Mouse (Mus musculus) right cerebral cortex, postnatal 4 days (tissue): ENCODE measurements around the gene Cacna1c.
A peak's percentile ranks its signal among the peaks of the same experiment; 100 is the strongest.

ENCODE experiments used
- DNase-seq: peaks from one replicate; pipeline ENCODE4 v3.0.0-alpha.2; 2022

Gene Cacna1c

DNA sequence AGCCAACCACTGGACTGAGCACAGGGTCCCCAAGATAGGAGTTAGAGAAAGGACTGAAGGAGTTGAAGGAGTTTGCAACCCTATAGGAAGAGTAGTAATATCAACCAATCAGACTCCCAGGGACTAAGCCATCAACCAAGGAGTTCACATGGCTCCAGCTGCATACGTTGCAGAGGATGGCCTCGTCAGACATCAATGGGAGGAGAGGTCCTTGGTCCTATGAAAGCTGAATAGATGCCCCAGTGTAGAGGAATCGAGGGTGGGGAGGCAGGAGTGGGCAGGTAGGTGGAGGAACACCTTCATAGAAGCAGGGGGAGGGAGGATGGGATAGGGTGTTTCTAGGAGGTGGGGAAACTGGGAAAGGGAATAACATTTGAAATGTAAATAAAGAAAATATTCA, 8.7 kb upstream of the Cacna1c start:
- peak; percentile 1 for DNase-seq

GRCm38 (mm10) chr6:119204286-119204685, 8.1 kb upstream of the Cacna1c start:
- DNase-seq = peak; percentile 0

GRCm38 (mm10) chr6:119201575-119201974, 5.4 kb upstream of the Cacna1c start:
- no peak for DNase-seq

DNA sequence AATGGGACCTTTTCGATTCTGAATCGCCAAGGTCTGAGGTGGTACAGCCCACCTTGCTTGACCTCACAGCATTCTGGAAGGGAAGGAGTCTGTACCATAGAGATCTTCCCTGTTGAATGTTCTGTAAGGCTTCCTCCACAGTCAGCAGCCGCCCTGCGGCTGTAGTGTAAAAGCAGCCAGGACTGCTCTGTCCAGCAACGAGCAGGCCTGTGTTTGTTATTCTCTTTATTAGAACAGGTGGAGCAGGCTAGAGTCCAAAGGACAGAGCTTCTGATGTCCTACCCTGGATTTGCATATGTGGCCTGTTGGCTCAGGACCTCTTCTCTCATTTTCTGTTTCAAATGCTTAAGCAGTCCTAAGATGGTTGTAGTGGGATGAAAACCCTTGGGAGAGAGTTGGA, 4.1 kb upstream of the Cacna1c start:
- peak; percentile 1 for DNase-seq

DNA sequence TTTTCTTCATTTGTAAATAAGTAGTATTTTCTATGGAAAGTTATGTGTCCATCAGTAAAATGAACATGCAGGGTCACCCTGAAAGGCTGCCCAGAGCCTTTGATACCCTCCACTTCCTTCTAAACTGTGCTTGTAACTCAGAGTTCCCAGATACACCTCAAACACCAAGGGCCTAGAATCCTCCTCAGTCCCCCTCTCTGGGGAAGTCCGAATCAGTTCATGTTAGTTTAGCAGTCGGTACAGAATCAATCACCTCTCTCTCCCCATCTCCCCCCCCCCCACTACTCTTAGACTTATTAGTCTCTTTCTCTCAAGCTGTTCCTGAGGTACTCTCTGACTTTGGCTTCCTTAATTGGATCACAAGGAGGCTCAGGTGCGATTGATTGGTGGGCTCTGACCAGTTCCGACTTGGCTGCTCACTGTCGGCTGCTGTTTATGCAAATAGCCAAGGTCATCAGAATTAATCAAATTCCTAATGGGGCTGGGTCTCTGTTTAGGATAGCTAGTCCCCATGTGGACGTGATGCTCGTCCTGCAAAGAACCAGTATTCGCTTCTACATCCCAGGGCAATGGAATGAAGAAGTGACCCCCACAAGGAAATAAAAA, 3.2 kb upstream of the Cacna1c start:
- peak; percentile 1 for DNase-seq

DNA sequence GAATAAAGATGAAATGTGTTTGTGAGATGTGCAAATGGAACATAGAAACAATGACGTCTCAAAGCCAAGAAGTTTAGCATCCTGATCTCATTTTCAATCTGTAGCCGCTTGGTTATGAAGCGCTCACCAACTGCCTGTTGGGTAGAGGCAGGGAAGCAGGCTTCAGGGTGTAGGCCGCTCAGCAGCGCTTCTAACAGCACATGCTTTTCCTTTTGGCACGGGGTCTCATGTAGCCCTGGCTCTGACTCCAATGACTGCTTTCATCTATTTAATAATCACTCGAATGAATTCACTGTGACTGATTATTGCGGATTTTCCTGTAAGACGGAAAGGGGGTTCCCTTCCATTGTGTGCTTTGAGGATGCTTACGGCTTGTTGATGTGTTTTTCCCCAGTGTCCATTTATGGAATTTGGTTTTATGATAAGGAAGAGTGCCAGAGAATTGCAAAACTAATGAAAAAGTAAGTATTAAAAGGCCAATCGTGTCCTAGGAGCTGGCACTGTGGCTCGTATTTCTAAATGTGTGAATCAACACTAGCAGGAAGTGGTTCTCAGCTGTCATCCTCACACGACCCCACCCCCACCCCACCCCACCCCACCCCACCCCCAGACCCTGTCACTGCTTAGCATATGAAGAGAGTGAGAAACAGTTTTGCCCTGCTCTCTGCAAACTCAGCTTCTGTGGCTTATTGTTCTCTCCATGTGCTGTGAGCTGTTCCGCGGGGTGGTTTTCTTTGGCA, 2.5 kb upstream of the Cacna1c start:
- DNase-seq = peak; percentile 6

DNA sequence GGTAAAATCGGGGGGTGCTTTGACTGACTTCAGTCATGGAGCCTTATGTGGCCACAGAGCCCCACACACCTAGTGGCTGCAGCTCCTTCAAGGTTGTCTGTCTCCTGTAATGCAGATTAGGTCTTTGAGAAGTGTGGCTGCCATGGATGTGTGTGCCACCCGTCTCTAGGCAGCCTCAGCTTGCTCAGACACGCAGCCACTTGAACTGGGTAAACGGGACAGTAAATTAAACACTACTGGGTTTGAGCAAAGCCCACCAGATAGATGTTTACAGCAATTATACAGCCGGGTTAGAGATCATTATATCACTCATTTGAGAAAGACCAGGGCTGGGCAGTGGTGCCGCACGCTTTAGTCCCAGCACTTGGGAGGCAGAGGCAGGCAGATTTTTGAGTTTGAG, 1.6 kb downstream of the Cacna1c start:
- no peak for DNase-seq

DNA sequence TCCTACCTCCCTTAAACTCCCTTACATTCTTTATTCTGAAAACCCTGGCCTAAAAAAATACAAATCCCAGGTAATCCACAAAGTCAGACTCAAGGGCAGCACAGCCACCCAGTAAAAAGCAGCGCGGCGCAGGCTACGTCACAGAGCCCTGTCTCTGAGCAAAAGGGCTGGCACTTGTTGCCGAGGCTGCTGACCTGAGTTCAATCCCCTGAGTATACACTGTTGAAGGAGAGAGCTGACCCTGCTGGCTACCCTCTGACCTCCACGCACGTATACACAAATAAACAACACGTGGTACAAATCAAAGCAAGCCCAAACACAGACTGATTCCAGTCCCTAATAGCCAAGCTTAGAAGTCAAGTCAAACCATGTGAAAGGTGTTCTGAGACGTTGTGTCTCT, 2.1 kb downstream of the Cacna1c start:
- no peak for DNase-seq

DNA sequence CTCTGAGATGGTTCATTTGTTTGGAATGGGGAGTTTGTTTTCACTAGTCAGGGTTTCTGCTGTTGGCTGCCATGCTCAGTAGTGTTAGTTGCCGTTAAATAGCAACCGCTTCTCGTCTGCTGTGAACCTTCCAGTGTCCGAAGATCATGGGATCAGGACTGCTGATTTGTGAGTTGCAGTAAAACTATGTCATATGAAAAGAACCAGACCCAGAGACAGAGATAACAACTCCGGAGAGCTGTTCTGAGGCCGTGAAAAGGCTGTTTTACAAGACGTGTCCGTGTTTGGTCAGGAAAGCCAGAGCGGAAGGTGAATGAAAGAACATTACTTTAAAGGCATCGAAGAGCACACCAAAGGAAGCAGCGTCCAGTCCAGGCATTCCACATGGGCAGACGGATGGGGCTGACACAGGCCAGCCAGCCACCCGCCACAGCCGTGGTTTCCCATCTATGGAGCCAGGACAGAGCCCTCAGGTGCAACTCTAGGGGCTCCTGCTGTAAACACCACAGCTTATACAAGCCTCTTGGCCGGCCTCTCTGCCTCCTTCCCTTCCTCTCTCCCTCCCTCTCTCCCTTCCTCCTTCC, 2.6 kb downstream of the Cacna1c start:
- no peak for DNase-seq

GRCm38 (mm10) chr6:119191478-119191877, 4.7 kb downstream of the Cacna1c start:
- no peak for DNase-seq

- DNase-seq = no peak
These were observed 8.6 kb downstream of the Cacna1c start for GRCm38 (mm10) chr6:119187631-119188030.

GRCm38 (mm10) chr6:119186658-119187057, 9.6 kb downstream of the Cacna1c start:
- DNase-seq = peak; percentile 26

- no peak for DNase-seq
These were observed 12.4 kb downstream of the Cacna1c start for GRCm38 (mm10) chr6:119183781-119184180.

GRCm38 (mm10) chr6:119182211-119182610, 14.0 kb downstream of the Cacna1c start:
- no peak for DNase-seq

- DNase-seq = no peak
These were observed 16.0 kb downstream of the Cacna1c start for GRCm38 (mm10) chr6:119180188-119180587.

DNA sequence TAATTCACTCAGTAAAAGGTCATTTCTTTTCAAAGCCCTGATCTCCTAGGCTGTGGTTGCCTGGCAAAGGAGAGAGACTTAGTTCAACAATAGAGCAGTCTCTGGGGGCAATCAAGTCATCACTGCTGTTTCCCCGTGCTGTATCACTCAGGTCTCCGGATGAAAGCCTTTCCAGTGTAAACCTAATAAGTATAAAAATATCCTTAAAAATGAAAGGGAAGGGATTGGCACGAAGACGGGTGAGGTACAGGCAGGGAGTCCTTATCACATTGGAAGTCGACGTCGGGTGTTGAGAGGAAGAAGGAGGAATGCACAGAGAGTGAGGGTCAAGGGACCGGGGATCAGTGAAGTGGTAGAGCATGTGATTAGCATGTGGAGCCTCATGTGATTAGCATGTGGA, 19.1 kb downstream of the Cacna1c start:
- no peak for DNase-seq

DNA sequence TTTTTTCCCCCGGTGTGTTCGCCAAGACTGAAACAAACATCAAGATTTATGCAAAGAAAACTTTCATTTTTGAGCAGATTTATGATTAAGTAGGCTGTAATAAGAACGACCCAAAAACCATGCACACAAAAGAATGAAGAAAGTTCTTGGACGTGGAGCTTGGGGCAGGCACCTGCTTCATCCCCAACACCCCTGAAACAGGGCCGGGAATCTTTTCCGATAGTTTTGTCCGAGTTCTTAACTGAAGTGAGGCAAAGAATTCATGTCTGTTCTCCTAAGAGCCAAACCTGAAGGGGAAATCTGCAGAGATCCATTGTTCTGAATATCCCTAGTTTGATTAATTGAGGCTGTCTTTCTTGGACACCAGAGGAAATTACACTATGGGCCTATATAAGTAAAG, 20.1 kb downstream of the Cacna1c start:
- no peak for DNase-seq

- peak; percentile 90 for DNase-seq
These were observed 21.0 kb downstream of the Cacna1c start, which contains the start of gene Dcp1b for GRCm38 (mm10) chr6:119175078-119175853. TSS of gene Dcp1b (plus strand) at chr6:119175253.

DNA sequence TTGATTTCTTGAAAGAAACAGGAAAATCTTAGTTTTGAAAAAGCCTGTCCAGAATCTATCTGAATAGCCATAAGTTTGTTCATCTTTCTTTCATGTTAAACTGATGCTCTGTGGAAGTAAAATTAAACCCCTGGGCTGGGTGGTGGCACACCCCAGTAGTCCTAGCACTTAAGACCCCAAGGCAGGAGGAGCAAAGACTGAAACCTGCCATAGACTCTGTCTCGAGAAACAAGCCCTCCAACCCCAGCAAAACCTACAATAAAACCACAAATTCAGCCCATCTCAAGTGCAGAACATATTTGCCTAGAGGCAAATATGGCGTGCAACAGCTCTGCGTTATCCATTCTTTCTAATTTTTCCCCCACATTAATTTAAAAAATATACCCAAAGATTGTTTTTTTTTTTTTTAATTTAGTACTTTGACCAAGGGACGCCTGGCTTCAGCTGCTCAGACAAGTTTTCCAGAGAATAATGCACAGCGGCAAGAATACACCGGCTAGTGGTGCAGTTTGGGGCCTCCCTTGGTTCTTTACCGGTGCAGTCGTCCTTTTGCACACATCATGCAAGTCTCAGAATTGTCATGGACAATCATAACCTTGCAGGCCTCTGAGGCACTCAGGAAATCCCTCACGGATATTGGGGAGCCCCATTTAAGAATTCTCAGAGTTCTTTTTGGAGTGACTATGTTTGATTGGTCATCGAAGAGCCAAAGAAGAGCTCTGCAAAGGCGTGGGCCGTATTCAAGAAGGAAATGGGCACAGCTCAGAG, 21.7 kb downstream of the Cacna1c start:
- DNase-seq = no peak

GRCm38 (mm10) chr6:119165677-119166076, 30.5 kb downstream of the Cacna1c start:
- DNase-seq = no peak

DNA sequence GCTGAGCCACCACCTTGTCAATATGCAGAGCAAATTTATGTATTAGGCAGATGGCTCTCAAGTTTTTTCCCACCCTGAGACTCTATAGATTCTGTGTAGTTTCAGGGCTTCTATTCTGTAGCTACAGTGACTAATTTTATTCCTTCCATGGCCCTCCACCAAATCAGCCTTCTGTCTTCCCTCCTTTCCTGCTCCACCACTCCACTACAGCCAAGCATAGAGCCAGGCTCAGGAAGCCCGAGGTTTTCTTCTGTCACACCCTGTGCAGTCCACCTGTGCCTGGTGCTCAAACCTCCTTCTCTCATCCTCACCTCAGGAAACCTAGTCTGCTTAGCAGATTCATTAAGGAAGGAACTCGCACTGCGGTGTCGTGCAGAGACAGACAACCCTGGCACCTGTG, 51.1 kb downstream of the Cacna1c start:
- DNase-seq = no peak

DNA sequence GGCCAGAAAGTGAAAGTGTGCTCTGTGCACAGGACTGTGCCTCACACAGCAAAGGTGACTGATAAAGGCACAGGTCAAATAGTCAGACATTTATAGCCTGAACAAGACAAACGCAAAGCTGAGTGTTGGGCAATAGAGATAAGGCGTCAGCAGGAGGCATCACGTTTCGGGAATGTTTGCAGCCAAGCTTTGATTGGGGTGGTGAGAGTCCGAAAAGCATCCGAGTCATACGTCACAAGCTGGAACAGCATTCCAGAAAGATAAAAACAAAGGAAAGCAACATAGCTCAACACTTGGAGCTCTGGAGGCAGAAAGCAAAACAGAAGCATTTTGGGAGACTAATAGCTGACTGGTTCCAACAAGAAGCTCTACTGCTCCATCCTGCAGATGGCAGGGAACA, 56.7 kb downstream of the Cacna1c start:
- DNase-seq = no peak

- no peak for DNase-seq
These were observed 58.5 kb downstream of the Cacna1c start for GRCm38 (mm10) chr6:119137768-119138167.
